Mouse (Mus musculus) heart, adult 2 months (tissue): ENCODE results near the gene Rpl7l1.
"Not testable (repeated sequence)": the region's sequence is repeated elsewhere in the genome, so short reads cannot be mapped to it uniquely, and the experiment has no call there.

ENCODE experiments used
- CTCF ChIP-seq: fragments of 200-600 bp; IDR thresholded peaks from 2 replicates; pipeline ENCODE4 v1.8.1; 2022; ENCODE audit warnings: antibody characterized with exemption, mild to moderate bottlenecking, moderate library complexity
- EP300 ChIP-seq: fragments of 200-500 bp; IDR thresholded peaks from 2 replicates; pipeline ENCODE4 v1.6.1; 2011; ENCODE audit warnings: low read depth, low read length, control low read depth; ENCODE audit not compliant: insufficient read depth
- POLR2A ChIP-seq: fragments of 200-500 bp; IDR thresholded peaks from 2 replicates; pipeline ENCODE4 v1.6.1; 2011; ENCODE audit warnings: mild to moderate bottlenecking, low read depth, low read length, control low read depth; ENCODE audit not compliant: insufficient read depth

DNA sequence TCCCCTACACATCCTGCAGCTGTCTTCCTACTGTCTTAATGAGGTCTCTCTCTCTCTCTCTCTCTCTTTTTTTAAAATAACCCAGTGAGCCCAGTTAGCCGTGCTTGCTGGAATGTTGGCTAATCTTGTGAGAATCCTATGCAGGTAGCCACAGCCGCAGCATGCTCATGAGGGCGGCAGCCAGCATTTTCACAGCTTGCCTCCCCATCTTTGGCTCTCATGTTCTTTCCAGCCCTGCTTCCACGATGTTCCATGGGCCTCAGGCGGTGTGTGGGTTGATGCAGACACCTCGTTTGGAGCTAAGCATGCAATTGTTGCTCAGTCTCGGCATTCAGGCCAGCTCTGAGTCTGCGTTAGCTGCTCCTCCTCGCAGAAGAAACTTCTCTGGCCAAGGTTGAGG lies 17.6 kb downstream of the Rpl7l1 start:
- not testable (repeated sequence) for TF ChIP-seq CTCF, POLR2A, EP300
